Mouse (Mus musculus): Measurements from ENCODE around the gene Plk4.
"Not testable (repeated sequence)": the region's sequence is repeated elsewhere in the genome, so short reads cannot be mapped to it uniquely, and the experiment has no call there.

Plk4 gene

DNA sequence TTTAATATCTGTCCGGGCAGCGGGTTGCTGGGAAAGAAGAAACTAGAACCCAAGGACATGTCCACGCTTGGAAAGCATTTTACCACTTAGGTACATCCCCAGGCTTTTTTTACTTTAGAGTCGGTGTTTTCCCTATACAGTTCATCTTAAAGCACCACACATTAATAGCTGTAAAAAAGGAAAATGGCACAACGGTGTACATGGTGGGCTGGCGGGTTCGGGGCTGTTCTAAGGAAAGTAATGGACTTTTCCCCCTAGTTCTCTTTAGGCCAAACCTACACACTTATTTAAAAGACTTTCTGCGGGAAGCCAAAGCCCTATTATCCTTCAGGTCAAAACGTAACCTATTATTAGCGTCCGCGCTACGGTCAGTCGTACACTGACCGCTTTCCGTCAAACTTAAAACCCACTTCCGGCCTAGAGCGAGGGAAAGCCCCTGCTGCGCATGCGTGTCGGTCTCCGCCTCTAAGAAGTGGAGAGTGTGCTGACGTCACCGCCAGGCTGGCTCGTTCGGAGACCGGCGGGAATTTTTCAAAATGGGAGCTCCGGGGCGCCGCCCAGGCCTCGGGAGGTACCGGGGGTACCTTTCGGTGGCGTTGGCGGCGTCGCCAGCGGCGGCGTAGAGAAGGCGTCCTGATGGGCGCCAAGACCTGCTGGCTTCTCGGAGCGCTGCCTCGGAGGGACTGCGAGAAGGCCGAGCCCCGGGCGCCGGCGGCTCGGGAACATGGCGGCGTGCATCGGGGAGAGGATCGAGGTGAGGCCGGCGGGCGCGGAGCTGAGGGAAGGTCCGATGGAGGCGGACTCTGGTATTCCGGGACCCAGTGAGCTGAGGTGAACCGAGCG is at the start of gene Plk4:
Gene Plk4 (plus strand): TSS at position 490 of the 843 bp plus-strand sequence.
- peak; percentile 97 for DNase-seq (ENCODE audit: low read depth, low spot score)

DNA sequence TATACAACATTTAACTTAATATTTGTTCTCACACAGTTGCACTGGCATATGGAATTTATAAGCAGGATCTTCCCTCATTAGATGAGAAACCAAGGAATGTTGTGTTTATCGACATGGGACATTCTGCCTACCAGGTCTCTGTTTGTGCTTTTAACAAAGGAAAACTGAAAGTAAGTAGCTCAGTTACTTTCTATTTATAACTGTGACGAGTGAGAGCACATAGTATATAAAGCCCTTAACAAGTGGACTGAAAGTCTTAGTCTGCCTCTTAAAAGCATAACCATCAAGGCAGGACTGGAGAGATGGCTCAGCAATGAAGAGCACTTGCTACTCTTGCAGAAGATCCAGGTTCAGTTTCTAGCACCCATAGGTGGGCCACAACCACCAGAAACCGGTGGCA is 39.1 kb upstream of the Plk4 start:
- DNase-seq (ENCODE audit: low read depth, low spot score): no peak

DNA sequence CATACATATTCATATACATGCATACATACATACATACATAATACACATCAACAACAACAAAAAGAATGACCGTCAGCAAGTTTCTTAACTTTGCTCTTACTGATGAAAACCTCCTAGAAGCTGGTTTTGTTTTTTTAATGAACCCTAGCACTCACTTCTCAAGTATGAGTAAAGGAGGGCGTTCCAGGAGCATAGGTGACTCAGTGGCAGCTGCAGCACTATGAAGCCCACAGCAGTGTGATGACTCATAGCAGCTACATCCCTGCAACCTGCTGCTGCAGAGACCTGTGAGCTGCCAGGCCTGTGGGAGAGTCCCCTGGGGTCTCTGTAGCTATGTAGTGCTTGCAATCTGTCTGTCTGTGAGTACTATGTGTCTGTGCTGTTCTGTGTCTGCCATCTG is 38.5 kb upstream of the Plk4 start:
- DNase-seq (ENCODE audit: low read depth, low spot score): no peak

DNA sequence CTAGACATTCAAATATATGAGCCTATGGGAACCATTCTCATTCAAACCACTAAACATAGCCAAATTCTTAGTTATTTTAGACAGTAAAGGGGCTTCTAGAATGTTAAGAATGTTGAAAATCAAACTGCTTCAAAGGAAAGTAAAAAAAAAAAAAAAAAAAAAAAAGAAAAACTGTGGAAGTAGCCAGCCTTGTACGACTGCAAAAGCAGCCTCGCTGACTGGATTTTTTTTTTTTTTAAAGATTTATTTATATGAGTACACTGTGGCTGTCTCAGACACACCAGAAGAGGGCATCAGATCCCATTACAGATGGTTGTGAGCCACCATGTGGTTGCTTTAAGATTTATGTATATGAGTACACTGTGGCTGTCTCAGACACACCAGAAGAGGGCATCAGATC is 6.0 kb upstream of the Plk4 start:
- no peak for DNase-seq (ENCODE audit: low read depth, low spot score)

DNA sequence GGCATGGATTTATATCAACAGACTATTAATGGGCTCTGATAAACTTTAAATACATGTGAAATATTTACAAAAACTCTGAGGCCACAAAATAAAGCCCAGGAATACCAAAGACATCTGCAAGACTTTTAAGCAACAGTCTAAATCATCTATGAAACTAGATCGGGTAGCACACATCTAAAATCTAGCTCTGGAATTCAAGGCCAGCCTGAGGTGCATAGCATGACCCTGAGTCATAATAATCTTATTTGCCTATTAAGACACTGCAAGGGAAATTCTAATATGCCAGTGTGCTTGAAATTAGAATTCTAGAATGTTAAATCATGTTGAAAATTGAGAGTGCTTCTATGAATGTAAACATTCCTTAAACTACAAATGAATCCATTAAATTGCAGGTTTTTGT is 1.8 kb upstream of the Plk4 start:
- DNase-seq (ENCODE audit: low read depth, low spot score): no peak

DNA sequence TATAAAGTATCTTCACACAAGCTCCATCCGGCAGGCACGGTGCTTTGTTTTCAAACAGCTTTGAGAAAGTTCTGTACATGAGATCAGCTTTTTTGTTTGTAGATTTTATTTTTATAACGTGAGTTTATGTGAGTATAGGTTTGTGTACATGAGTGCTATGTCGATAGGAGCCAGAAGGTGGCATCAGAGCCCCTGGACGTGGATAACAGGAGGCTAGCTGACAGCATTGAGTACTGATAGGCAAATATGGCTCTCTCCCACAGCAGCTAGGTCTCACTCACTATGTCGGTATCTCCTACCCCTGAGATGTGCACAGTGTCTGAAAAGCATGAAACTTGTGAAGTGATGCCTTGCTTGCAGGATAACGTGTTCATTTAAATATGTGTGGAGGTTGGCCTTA is 1.3 kb upstream of the Plk4 start:
- DNase-seq (ENCODE audit: low read depth, low spot score): peak; percentile 49

DNA sequence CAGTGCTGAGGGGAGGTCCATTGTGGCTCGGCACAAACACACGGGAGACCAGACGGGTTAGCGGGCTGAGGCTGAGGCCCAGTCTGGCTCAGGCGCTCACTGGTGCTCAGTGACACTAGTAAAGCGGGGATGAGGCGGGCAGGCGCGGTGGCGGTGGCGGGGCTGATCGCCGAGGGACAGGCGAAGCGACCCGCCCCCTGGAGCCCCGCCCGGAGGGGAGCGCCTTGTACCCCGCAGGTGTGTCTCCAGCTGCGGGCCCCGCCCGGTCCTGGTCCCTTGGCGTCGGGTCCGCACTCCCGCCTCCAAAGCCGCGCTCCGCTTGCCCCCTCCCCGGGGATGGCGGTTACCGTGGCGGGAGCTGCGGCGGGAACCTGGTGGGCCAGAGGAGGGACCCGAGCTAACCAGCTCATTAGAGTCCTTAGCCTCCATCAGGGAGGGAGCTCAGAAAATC is 579 bp downstream of the Plk4 start:
- no peak for DNase-seq (ENCODE audit: low read depth, low spot score)

DNA sequence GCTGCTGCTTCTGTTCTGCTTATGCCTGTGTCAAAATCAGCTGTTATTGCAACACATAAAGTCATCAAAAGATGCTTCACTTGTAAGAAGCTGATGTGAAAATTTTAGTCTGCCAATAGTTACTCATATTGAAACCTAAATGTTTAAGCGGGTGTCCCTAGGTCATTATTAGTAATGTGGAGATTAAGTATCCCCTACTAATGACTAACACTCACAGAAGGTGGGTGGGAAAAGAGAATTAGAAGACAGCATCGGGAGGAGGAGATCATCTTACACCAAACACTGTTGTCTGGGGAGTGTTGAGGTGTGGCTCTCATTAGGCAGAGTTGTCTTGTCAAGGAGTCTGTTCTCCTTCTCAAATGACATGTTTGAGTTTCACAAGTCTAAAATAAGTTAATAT is 7.1 kb downstream of the Plk4 start:
- DNase-seq (ENCODE audit: low read depth, low spot score): no peak

DNA sequence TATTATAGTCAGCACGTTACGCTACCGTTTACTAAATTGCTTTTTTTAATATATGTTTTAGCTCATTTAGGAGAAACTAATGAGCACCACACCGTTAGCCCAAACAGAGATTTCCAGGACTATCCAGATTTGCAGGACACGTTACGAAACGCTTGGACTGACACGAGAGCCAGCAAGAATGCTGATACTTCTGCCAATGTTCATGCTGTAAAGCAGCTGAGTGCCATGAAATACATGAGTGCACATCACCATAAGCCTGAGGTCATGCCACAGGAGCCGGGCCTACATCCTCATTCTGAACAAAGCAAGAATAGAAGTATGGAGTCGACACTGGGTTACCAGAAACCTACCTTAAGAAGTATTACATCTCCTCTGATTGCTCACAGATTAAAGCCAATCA is 8.9 kb downstream of the Plk4 start:
- no peak for DNase-seq (ENCODE audit: low read depth, low spot score)

DNA sequence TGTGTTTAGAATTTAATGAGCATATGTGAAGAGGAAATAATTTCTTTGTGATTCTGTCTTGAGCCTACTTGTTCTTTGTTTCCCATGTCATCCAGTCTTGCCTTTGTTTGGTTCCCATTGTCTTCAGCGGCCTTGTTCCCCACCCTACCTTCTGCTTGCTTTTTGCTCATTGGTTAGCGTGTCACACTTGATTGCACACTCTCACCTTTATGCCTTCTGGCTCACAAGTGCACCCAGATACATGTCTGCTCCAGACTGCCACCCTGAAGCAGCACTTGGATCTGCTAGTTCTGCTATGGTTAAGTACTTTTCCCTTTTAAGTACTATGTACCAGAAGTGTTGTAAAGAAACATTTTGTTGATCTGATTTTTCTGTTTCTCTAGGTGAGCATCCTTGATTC is 10.1 kb downstream of the Plk4 start:
- no peak for DNase-seq (ENCODE audit: low read depth, low spot score)

DNA sequence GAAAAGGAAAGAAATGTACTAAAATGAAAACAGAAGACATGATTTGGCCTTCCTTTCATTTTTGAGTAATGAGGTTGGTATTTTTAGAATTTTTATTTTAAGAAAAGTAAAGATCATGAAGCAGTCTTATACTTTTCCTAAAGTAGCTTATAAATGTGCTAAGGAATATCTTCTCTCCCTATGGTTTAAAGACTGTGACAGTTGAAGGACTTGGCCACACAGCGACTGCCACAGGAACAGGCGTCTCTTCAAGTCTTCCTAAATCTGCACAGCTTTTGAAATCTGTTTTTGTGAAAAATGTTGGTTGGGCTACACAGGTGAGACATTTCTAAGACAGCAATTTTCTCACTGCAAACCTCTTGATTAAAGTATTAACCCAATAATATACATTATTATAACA is 13.5 kb downstream of the Plk4 start:
- no peak for DNase-seq (ENCODE audit: low read depth, low spot score)

DNA sequence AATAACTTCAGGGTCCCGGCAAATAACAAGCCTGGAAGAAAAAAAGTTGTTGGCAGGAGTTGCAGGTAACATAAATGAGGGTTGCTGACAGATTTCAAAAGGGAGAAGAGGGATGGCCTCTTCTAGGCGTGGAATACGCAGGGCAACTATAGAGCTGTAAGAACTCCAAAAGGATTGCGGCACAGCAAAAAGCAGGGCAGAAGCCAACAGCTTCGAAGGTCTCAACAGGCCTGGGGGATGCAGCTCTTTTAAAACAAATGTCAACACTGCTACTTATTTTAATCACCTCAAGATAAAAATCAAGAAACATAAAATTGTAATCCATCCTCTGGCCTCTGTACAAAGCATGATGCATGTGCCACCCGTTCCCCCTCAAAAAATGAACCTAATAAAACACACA is 45.7 kb downstream of the Plk4 start:
- not testable (repeated sequence) for DNase-seq (ENCODE audit: low read depth, low spot score)

DNA sequence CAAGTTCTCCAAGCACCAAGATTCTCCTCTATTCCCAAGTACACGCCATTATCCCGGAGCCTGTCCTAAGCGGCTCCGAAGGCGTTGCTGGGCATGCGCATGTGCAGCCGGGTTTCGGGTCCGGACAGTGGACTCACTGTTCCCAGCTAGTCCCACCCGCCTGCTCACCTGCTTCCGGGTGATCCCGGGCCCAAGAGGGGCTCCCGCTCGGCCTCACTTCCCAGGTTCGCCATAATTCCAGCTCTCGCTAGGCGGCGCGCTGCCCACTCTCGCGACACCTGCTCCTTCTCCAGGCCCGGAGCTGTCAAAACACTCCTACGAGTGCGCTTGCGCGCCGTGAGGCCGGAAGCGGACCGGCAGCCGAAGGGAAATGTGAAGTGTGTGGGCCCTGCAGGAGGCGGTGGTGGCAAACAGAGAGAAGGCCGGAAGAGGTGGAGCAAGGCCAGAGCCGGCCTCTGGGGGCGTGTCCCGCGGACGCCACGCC is 46.7 kb downstream of the Plk4 start, which contains the start of gene Mfsd8:
Gene Mfsd8 (minus strand): TSS at position 414 of the 484 bp plus-strand sequence.
- peak; percentile 97 for DNase-seq (ENCODE audit: low read depth, low spot score)

DNA sequence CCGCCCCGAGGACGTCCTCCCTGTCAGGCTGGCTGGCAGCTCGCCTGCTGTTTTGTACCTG is 47.0 kb downstream of the Plk4 start, which contains the start of gene Abhd18:
Gene Abhd18 (plus strand): TSS at position 14 of the 61 bp plus-strand sequence.
- not testable (repeated sequence) for DNase-seq (ENCODE audit: low read depth, low spot score)

DNA sequence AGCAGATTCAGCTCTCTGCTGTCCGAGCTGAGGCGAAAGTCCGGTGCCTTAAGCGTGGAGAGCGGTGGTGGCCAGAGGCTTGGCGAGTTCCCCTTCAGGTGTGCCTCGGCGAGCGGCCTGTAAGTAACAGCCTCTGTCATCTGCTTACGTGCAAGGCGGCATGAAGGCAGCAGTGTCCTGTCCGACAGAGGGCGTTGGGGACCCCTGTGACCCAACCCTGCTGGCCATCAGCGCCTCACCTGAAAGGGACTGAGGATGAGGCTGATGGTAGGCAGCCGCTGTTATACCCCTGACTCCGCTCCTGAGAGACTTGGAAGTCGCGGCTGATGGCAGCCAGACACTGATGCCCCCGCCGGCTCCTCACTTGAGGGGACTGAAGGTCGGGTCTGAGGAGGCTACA is 47.2 kb downstream of the Plk4 start:
- peak; percentile 30 for DNase-seq (ENCODE audit: low read depth, low spot score)

DNA sequence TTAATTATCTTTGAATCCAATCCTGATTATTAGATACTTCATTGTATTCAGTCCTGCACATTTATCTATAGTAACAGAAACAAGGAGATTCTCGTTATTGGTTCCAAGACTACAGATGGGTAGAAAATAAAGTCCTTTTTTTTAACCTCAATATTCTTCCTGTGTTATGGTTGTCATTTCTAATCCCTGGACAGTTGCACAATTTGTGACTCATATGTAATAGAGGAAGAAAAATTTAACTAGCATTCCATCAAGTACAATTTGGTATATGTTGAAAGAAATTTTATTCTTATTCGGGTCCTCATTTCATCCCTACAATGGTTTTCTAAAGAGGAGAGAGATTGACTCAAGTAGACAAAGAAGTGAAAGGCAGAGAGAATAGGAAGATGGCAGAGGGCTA is 48.1 kb downstream of the Plk4 start:
- DNase-seq (ENCODE audit: low read depth, low spot score): not testable (repeated sequence)

DNA sequence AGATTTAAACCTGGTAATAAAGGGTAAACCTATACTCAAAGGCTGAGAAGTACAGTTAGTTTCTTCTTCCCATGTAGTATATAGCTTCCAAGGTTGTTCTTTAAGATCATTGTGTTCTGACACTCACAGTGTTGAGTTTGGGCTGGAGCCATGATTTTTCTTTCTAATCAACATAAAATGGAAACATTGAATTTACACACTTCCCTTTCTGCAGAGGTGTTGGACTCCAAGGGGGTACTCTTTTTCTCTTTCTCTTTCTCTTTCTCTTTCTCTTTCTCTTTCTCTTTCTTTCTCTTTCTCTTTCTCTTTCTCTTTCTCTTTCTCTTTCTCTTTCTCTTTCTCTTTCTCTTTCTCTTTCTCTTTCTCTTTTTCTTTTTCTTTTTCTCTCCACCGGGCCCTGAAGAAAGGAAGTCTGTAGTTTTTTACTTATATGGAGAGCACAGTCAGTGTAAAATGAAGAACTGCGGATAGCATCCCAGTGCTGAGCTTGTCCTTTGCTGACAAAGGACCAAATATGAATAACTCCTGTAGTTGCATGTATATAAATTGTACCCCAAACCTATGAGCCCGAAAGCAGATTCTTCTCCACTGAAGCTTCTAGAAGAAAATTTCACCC is 53.4 kb downstream of the Plk4 start:
- DNase-seq (ENCODE audit: low read depth, low spot score): not testable (repeated sequence)

All from forelimb bud, embryonic 11.5 days (tissue).